Mouse (Mus musculus): ENCODE measurements at regions not wholly inside any gene's neighbourhood (a gene's known extent, or its start where the extent isn't known, plus 50 kb on each side); places are given as distances from the start of the nearest gene placed in this dataset.

DNA sequence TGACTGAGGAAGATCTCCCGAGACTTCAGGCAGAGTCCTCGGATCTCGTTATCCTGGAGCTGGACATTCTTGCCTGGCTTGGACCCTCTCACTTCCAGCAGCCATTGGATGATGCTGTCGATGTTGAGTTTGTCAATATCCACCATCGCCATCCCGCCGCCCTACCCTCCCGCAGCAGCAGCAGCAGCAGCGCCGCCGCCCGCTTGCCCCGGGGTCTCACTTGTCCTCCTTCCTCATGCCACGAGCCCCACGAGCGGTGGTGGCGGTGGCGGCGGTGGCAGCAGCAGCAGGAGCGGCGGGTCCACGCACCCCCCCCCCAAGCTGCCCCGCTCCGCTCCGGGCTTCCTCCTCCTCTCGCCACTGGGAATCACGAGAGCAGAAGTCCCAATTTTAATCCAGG lies 115.1 kb upstream of the Taf1b start:
- DNase-seq (ENCODE audit: low spot score), result no peak

- DNase-seq (ENCODE audit: low spot score), result peak; percentile 29
Measured at GRCm38 (mm10) chr12:24424958-24425357, 73.2 kb upstream of the Taf1b start.
